Mouse (Mus musculus): ENCODE measurements around the gene 6030408B16Rik. TPM values are rescaled to one million over a fixed set of nuclear protein-coding genes. Genes with fewer than 3 reads are reported as not detected.
"Not testable (repeated sequence)": the region's sequence is repeated elsewhere in the genome, so short reads cannot be mapped to it uniquely, and the experiment has no call there.

Gene 6030408B16Rik
- polyA plus RNA-seq, 1 experiment from 2014 or later, result 0.23 TPM

GRCm38 (mm10) chr15:101323511-101323910 is 30.5 kb downstream of the 6030408B16Rik start:
- no peaks in the 10 kb centered on the region for H3K27me3 ChIP-seq (ENCODE audit: control insufficient read depth, insufficient read depth, low read length)
- 93% methylated on average over 5 of the region's 5 CpGs for WGBS
- no peaks in the 10 kb centered on the region for H3K36me3 ChIP-seq (replicated peaks; ENCODE audit: control insufficient read depth, insufficient read depth)
- no peaks in the 10 kb centered on the region for H3K9me3 ChIP-seq (ENCODE audit: control insufficient read depth, low read length)
- H3K9ac ChIP-seq, result no peak overlapping the region
- no peak overlapping the region for H3K4me3 ChIP-seq (replicated peaks; ENCODE audit: low read length)
- no peak for ATAC-seq (ENCODE audit: low FRiP score)
- no peak overlapping the region for H3K27ac ChIP-seq
- no peaks in the 10 kb centered on the region for H3K4me1 ChIP-seq (replicated peaks; ENCODE audit: control insufficient read depth, insufficient read depth, low read length)
- no peak overlapping the region for H3K4me2 ChIP-seq (replicated peaks)
- no peak for DNase-seq (ENCODE audit: low spot score)

GRCm38 (mm10) chr15:101324409-101324808 is 31.4 kb downstream of the 6030408B16Rik start:
- not testable (repeated sequence) for H3K4me2 ChIP-seq (replicated peaks); H3K4me1 ChIP-seq (replicated peaks; ENCODE audit: control insufficient read depth, insufficient read depth, low read length); H3K9ac ChIP-seq; H3K27me3 ChIP-seq (ENCODE audit: control insufficient read depth, insufficient read depth, low read length); ATAC-seq (ENCODE audit: low FRiP score); H3K9me3 ChIP-seq (ENCODE audit: control insufficient read depth, low read length); H3K4me3 ChIP-seq (replicated peaks; ENCODE audit: low read length); DNase-seq (ENCODE audit: low spot score); H3K36me3 ChIP-seq (replicated peaks; ENCODE audit: control insufficient read depth, insufficient read depth); H3K27ac ChIP-seq

GRCm38 (mm10) chr15:101325991-101326534 is 33.1 kb downstream of the 6030408B16Rik start:
- no peak overlapping the region for H3K9ac ChIP-seq
- H3K4me2 ChIP-seq (replicated peaks), result no peak overlapping the region
- no peaks in the 10 kb centered on the region for H3K4me1 ChIP-seq (replicated peaks; ENCODE audit: control insufficient read depth, insufficient read depth, low read length)
- ATAC-seq (ENCODE audit: low FRiP score) (no peak), DNase-seq (ENCODE audit: low spot score) (no peak)
- no peak overlapping the region for H3K27ac ChIP-seq
- WGBS, result 38% methylated on average over 10 of the region's 10 CpGs
- no peaks in the 10 kb centered on the region for H3K9me3 ChIP-seq (ENCODE audit: control insufficient read depth, low read length)
- H3K27me3 ChIP-seq (ENCODE audit: control insufficient read depth, insufficient read depth, low read length), result no peaks in the 10 kb centered on the region
- no peaks in the 10 kb centered on the region for H3K36me3 ChIP-seq (replicated peaks; ENCODE audit: control insufficient read depth, insufficient read depth)
- no peak overlapping the region for H3K4me3 ChIP-seq (replicated peaks; ENCODE audit: low read length)

DNA sequence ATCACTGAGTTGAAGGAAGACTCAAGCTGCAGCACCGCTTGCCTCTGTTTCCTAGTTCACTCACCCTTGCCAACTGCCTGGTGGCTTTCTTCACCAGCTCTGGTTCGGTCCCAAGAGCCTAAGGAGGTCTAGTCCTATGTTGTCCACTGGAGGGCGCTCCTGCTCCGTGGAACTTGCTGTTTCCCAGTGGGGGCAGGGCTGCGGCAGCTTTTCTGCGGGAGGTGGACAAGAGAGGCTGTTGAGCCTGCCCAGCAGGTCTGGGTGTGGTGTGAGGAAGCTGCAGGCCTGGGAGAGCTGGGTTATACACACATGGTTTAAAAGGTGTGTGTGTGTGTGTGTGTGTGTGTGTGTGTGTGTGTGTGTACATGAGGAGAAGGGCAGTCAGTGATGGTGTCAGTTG is 34.3 kb downstream of the 6030408B16Rik start:
- Histone ChIP-seq H3K4me1 (replicated peaks; ENCODE audit: control insufficient read depth, insufficient read depth, low read length) (no peaks in the 10 kb centered on the region), H3K9me3 (ENCODE audit: control insufficient read depth, low read length) (no peaks in the 10 kb centered on the region), H3K4me3 (replicated peaks; ENCODE audit: low read length) (no peak overlapping the region), H3K4me2 (replicated peaks) (no peak overlapping the region), H3K9ac (no peak overlapping the region), H3K36me3 (replicated peaks; ENCODE audit: control insufficient read depth, insufficient read depth) (no peaks in the 10 kb centered on the region), H3K27ac (no peak overlapping the region), H3K27me3 (ENCODE audit: control insufficient read depth, insufficient read depth, low read length) (no peaks in the 10 kb centered on the region)
- ATAC-seq (ENCODE audit: low FRiP score) (no peak), DNase-seq (ENCODE audit: low spot score) (peak; percentile 78)
- 4% methylated on average over 6 of the region's 6 CpGs for WGBS

- H3K27ac ChIP-seq, result no peak overlapping the region
Observed at GRCm38 (mm10) chr15:101328876-101329563, 36.0 kb downstream of the 6030408B16Rik start.

DNA sequence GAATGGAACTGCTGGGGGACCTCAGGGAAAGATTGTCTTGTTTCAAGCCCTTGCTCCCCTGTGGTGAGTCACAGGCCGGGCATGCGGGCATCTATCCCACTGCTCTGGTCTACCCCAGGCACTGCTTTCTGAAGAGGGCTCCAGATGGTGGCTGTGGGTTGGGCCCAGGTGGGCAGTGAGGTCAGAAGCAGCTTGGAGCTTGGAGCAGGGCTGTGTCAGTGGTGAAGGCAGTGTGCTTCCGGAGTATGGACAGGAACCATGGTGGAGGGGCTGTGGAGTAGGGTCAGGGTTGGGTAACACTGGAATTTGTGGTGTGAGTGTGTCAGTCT is 36.5 kb downstream of the 6030408B16Rik start:
- no peaks in the 10 kb centered on the region for H3K4me1 ChIP-seq (replicated peaks; ENCODE audit: control insufficient read depth, insufficient read depth, low read length)
- no peaks in the 10 kb centered on the region for H3K27me3 ChIP-seq (ENCODE audit: control insufficient read depth, insufficient read depth, low read length)
- H3K4me2 ChIP-seq (replicated peaks), result no peak overlapping the region
- H3K9me3 ChIP-seq (ENCODE audit: control insufficient read depth, low read length), result no peaks in the 10 kb centered on the region
- WGBS, result 62% methylated on average over 3 of the region's 3 CpGs
- no peak overlapping the region for H3K9ac ChIP-seq
- H3K4me3 ChIP-seq (replicated peaks; ENCODE audit: low read length), result no peak overlapping the region
- no peaks in the 10 kb centered on the region for H3K36me3 ChIP-seq (replicated peaks; ENCODE audit: control insufficient read depth, insufficient read depth)
- no peak for DNase-seq (ENCODE audit: low spot score)
- ATAC-seq (ENCODE audit: low FRiP score), result no peak
- no peak overlapping the region for H3K27ac ChIP-seq

More at GRCm38 (mm10) chr15:101328876-101329563, 36.0 kb downstream of the 6030408B16Rik start:
- no peak overlapping the region for H3K9ac ChIP-seq
- no peak overlapping the region for H3K4me3 ChIP-seq (replicated peaks; ENCODE audit: low read length)
- H3K27me3 ChIP-seq (ENCODE audit: control insufficient read depth, insufficient read depth, low read length), result no peaks in the 10 kb centered on the region
- no peak for DNase-seq (ENCODE audit: low spot score)
- no peaks in the 10 kb centered on the region for H3K36me3 ChIP-seq (replicated peaks; ENCODE audit: control insufficient read depth, insufficient read depth)
- WGBS, result 57% methylated on average over 3 of the region's 3 CpGs
- H3K9me3 ChIP-seq (ENCODE audit: control insufficient read depth, low read length), result no peaks in the 10 kb centered on the region
- H3K4me2 ChIP-seq (replicated peaks), result no peak overlapping the region
- ATAC-seq (ENCODE audit: low FRiP score), result no peak
- no peaks in the 10 kb centered on the region for H3K4me1 ChIP-seq (replicated peaks; ENCODE audit: control insufficient read depth, insufficient read depth, low read length)

- ATAC-seq (ENCODE audit: low FRiP score) (no peak), DNase-seq (ENCODE audit: low spot score) (no peak)
- WGBS, result 86% methylated on average over 4 of the region's 4 CpGs
Observed at GRCm38 (mm10) chr15:101331090-101331489, 38.1 kb downstream of the 6030408B16Rik start.

GRCm38 (mm10) chr15:101332370-101332769 is 39.4 kb downstream of the 6030408B16Rik start:
- Histone ChIP-seq H3K4me2 (replicated peaks) (no peak overlapping the region), H3K27me3 (ENCODE audit: control insufficient read depth, insufficient read depth, low read length) (no peaks in the 10 kb centered on the region; the same call in 1 of the 2 replicates), H3K9me3 (ENCODE audit: control insufficient read depth, low read length) (no peaks in the 10 kb centered on the region), H3K36me3 (replicated peaks; ENCODE audit: control insufficient read depth, insufficient read depth) (no peaks in the 10 kb centered on the region), H3K4me1 (replicated peaks; ENCODE audit: control insufficient read depth, insufficient read depth, low read length) (no peaks in the 10 kb centered on the region), H3K4me3 (replicated peaks; ENCODE audit: low read length) (no peak overlapping the region), H3K9ac (no peak overlapping the region), H3K27ac (no peak overlapping the region)
- ATAC-seq (ENCODE audit: low FRiP score), result no peak
- DNase-seq (ENCODE audit: low spot score), result no peak
- 83% methylated on average over 4 of the region's 4 CpGs for WGBS

More at GRCm38 (mm10) chr15:101331090-101331489, 38.1 kb downstream of the 6030408B16Rik start:
- Histone ChIP-seq H3K27ac (no peak overlapping the region), H3K4me1 (replicated peaks; ENCODE audit: control insufficient read depth, insufficient read depth, low read length) (no peaks in the 10 kb centered on the region), H3K36me3 (replicated peaks; ENCODE audit: control insufficient read depth, insufficient read depth) (no peaks in the 10 kb centered on the region), H3K27me3 (ENCODE audit: control insufficient read depth, insufficient read depth, low read length) (no peaks in the 10 kb centered on the region; the same call in 1 of the 2 replicates), H3K9me3 (ENCODE audit: control insufficient read depth, low read length) (no peaks in the 10 kb centered on the region), H3K4me2 (replicated peaks) (no peak overlapping the region), H3K4me3 (replicated peaks; ENCODE audit: low read length) (no peak overlapping the region), H3K9ac (no peak overlapping the region)

DNA sequence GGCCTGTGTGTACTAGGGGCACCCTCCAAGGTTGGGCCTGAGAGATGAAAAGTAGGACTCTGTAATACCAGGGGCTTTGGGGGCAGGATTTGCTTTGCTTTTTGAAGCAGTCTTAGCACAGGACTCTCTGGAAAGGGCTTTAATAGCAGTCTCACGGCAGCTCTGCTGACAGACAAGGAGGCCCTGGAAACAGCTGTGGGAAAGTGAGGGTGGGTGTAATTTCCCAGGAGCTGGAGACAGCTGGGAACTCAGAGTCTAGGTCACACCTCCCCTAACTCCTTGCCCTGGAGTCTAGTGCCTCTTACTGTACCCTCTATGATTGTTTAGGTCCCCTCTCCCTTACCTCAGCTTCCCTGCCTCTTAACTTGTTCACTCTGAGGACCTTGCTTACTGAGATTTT is 40.2 kb downstream of the 6030408B16Rik start:
- Histone ChIP-seq H3K36me3 (replicated peaks; ENCODE audit: control insufficient read depth, insufficient read depth) (no peaks in the 10 kb centered on the region), H3K9me3 (ENCODE audit: control insufficient read depth, low read length) (no peaks in the 10 kb centered on the region), H3K4me2 (replicated peaks) (no peak overlapping the region), H3K9ac (no peak overlapping the region), H3K27me3 (ENCODE audit: control insufficient read depth, insufficient read depth, low read length) (no peaks in the 10 kb centered on the region; the same call in 1 of the 2 replicates), H3K4me3 (replicated peaks; ENCODE audit: low read length) (no peak overlapping the region), H3K4me1 (replicated peaks; ENCODE audit: control insufficient read depth, insufficient read depth, low read length) (no peaks in the 10 kb centered on the region), H3K27ac (no peak overlapping the region)
- no peak for DNase-seq (ENCODE audit: low spot score)
- ATAC-seq (ENCODE audit: low FRiP score), result no peak
- WGBS, result 75% methylated on average over 1 of the region's 1 CpGs
